Mouse (Mus musculus) E14TG2a.4 (cell line): ENCODE data around the gene Ripk3.

Experiments
- CTCF ChIP-seq: conservative IDR thresholded peaks from 2 replicates; pipeline ENCODE4 v1.5.1; 2014; ENCODE audit warnings: low read length
- NANOG ChIP-seq: IDR thresholded peaks from 2 replicates; pipeline ENCODE4 v1.6.1; 2014; ENCODE audit warnings: borderline replicate concordance, low read length, mixed read lengths
- POU5F1 ChIP-seq: IDR thresholded peaks from 2 replicates; pipeline ENCODE4 v1.6.1; 2014; ENCODE audit warnings: low read length, borderline replicate concordance

GRCm38 (mm10) chr14:55824001-55824480 lies 35.4 kb upstream of the Ripk3 start:
- no peak for TF ChIP-seq CTCF
- TF ChIP-seq POU5F1: no peak
- TF ChIP-seq NANOG: no peak
